ENCODE assay signal across 13 mouse cellular contexts in genomic region chr8:104039526-104039925, GRCm38 (mm10).
A peak's percentile ranks its signal among the peaks of the same experiment; 100 is the strongest.
DNase-seq lines count a peak whose midpoint lies in the region; ATAC-seq and TF ChIP-seq lines count a peak whose summit lies in the region.
"Had no signal": no experiment of that assay in that cellular context is flagged by ENCODE, and none has a peak within 500 bp of the region (broad histone marks: within the 10 kb centered on the region; RNA-seq: fewer than 3 reads in every experiment).

No protein-coding gene starts in this region.

- peaks cover 5% of the 10 kb centered on the region; the same call in 1 of the 2 replicates for H3K4me1 ChIP-seq in heart, embryonic 15.5 days (replicated peaks)
- H3K4me1 ChIP-seq in liver, embryonic 16.5 days (ENCODE audit: control insufficient read depth, low read depth, low read length), result no peaks in the 10 kb centered on the region
- H3K4me1 ChIP-seq in intestine, postnatal 0 days (replicated peaks; ENCODE audit: control insufficient read depth, insufficient read depth, low read length), result 0 out of 2 replicates have a peak, but pooled peaks cover 10% of the 10 kb centered on the region

- H3K27ac ChIP-seq in heart, embryonic 15.5 days, result no peak overlapping the region
- H3K27ac ChIP-seq in liver, embryonic 16.5 days (ENCODE audit: low read length), result no peak overlapping the region
- no peak overlapping the region for H3K27ac ChIP-seq in intestine, postnatal 0 days (ENCODE audit: low read depth, low read length)
- H3K27ac ChIP-seq: heart, embryonic 10.5 days; macrophage; neural tube, embryonic 13.5 days had no signal

- no peak overlapping the region for H3K4me2 ChIP-seq in heart, embryonic 15.5 days
- H3K4me2 ChIP-seq in liver, embryonic 16.5 days (ENCODE audit: low read depth, low read length), result 0 out of 2 replicates have a peak overlapping the region, but pooled peaks have one; percentile 13
- no peak overlapping the region for H3K4me2 ChIP-seq in intestine, postnatal 0 days (replicated peaks; ENCODE audit: low read depth)
- H3K4me2 ChIP-seq: neural tube, embryonic 13.5 days had no signal

- H3K27me3 ChIP-seq in heart, embryonic 15.5 days, result no peaks in the 10 kb centered on the region
- no peaks in the 10 kb centered on the region for H3K27me3 ChIP-seq in liver, embryonic 16.5 days (ENCODE audit: control insufficient read depth, insufficient read depth, low read depth, low read length)
- no peaks in the 10 kb centered on the region for H3K27me3 ChIP-seq in intestine, postnatal 0 days (replicated peaks; ENCODE audit: control insufficient read depth, insufficient read depth, low read length)
- H3K27me3 ChIP-seq: neural tube, embryonic 13.5 days had no signal

- H3K9me3 ChIP-seq in heart, embryonic 15.5 days (replicated peaks), result no peaks in the 10 kb centered on the region
- H3K9me3 ChIP-seq in liver, embryonic 16.5 days (replicated peaks; ENCODE audit: control insufficient read depth, low read length), result no peaks in the 10 kb centered on the region
- H3K9me3 ChIP-seq in intestine, postnatal 0 days (ENCODE audit: control insufficient read depth), result no peaks in the 10 kb centered on the region
- H3K9me3 ChIP-seq: heart, embryonic 10.5 days; neural tube, embryonic 13.5 days had no signal

- no peak for TF ChIP-seq CTCF in intestine, postnatal 0 days (IDR thresholded peaks at IDR 0.05; ENCODE audit: low read depth)

- DNase-seq in heart, adult 11 months, result no peak
- peak; percentile 22 to 29 for DNase-seq in spleen, postnatal 36 days (ENCODE audit: low spot score in 2 of 2)
- DNase-seq in spleen, postnatal 10 days (ENCODE audit: low spot score in 2 of 2), result no peak
- DNase-seq in thymus, postnatal 4 days, result peak; percentile 62
- DNase-seq in right cerebral cortex, postnatal 4 days, result no peak
- DNase-seq: kidney, adult 18-20 months; layer of hippocampus, postnatal 36 days had no signal

- 60% methylated on average over 12 of the region's 12 CpGs for WGBS in heart, embryonic 15.5 days
- WGBS in liver, embryonic 16.5 days (ENCODE audit: insufficient replicate concordance), result 23% methylated on average over 12 of the region's 12 CpGs
- 72% methylated on average over 12 of the region's 12 CpGs for WGBS in intestine, postnatal 0 days

- no peak overlapping the region for H3K9ac ChIP-seq in heart, embryonic 15.5 days
- H3K9ac ChIP-seq in liver, embryonic 16.5 days (ENCODE audit: low read depth, low read length), result no peak overlapping the region
- H3K9ac ChIP-seq in intestine, postnatal 0 days (ENCODE audit: low read depth, low read length), result no peak overlapping the region
- H3K9ac ChIP-seq: neural tube, embryonic 13.5 days had no signal

- no peaks in the 10 kb centered on the region for H3K36me3 ChIP-seq in heart, embryonic 15.5 days
- no peaks in the 10 kb centered on the region for H3K36me3 ChIP-seq in liver, embryonic 16.5 days (ENCODE audit: control insufficient read depth, insufficient read depth)
- no peaks in the 10 kb centered on the region for H3K36me3 ChIP-seq in intestine, postnatal 0 days (ENCODE audit: control insufficient read depth, insufficient read depth)
- H3K36me3 ChIP-seq: heart, embryonic 10.5 days; neural tube, embryonic 13.5 days had no signal

- no peak overlapping the region for H3K4me3 ChIP-seq in heart, embryonic 15.5 days
- H3K4me3 ChIP-seq in liver, embryonic 16.5 days (ENCODE audit: low read depth, low read length), result no peak overlapping the region
- no peak overlapping the region for H3K4me3 ChIP-seq in intestine, postnatal 0 days (ENCODE audit: low read depth, low read length)
- H3K4me3 ChIP-seq: heart, embryonic 10.5 days; neural tube, embryonic 13.5 days had no signal

- peak; percentile 33 for ATAC-seq in heart, embryonic 15.5 days (replicated peaks; ENCODE audit: insufficient number of reproducible peaks, insufficient read depth, low FRiP score, low read depth)
- ATAC-seq in liver, embryonic 16.5 days (ENCODE audit: low read depth), result no peak
- ATAC-seq in intestine, postnatal 0 days, result no peak

Comparison
In these comparisons a context has a peak if more than half of its experiments do, and no peak if none do; other contexts are left out.
1. DNase-seq: peak in spleen, postnatal 36 days (2 of 2) and thymus, postnatal 4 days (single experiment); none in heart, adult 11 months (single experiment), spleen, postnatal 10 days (0 of 2) and right cerebral cortex, postnatal 4 days (single experiment).